Mouse (Mus musculus): ENCODE data around the gene Twist2.

DNA sequence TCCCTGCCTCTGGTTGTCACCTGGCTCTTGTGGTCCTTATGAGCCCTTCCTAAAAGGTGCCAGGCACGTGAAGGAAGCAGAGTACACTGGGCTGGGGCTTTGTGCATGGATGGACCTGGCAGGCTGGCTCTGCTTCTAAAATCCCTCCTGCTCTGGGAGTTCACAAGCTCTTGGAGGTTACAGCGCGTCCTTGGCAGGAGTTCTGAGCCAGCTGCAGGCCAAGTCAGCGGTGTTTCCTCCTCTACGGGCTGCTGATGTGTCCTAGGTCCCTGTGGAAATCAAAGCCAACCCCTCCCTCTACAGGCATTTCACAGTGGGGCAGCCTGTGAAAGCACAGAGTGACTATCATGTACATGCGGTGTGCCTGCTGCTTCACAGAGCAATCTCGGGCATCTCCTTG lies 20.1 kb upstream of the Twist2 start:
- TF ChIP-seq POLR2A (IDR thresholded peaks at IDR 0.05; ENCODE audit: control insufficient read depth, low read depth, low read length) (no peak), CTCF (IDR thresholded peaks at IDR 0.05; ENCODE audit: control insufficient read depth, insufficient read depth, insufficient replicate concordance, low read depth, low read length) (no peak)
